Mouse (Mus musculus) small intestine, adult 2 months (tissue): ENCODE measurements around the gene Fli1.

ENCODE experiments used
- CTCF ChIP-seq: fragments of 200-500 bp; IDR thresholded peaks from 2 replicates; pipeline ENCODE4 v1.5.1; 2012; ENCODE audit warnings: low read depth, mild to moderate bottlenecking, control low read depth, inconsistent platforms, low read length, moderate library complexity, mixed read lengths; ENCODE audit not compliant: insufficient replicate concordance, insufficient read length; ENCODE audit errors: extremely low read depth
- POLR2A ChIP-seq: fragments of 200-500 bp; IDR thresholded peaks from 2 replicates; pipeline ENCODE4 v1.6.1; 2012; ENCODE audit warnings: low read depth, mild to moderate bottlenecking, control low read depth, inconsistent platforms, low read length, moderate library complexity

- TF ChIP-seq CTCF (no peak), POLR2A (no peak)
Observed at GRCm38 (mm10) chr9:32510454-32511263, 32.0 kb downstream of the Fli1 start.
